Mouse (Mus musculus) adrenal gland, adult (tissue): ENCODE measurements around the gene Pigx.

Experiments
- DNase-seq, 2 experiments: peaks; one replicate each; pipeline ENCODE4 v3.0.0; 2022 to 2023; ENCODE audit warnings: low spot score in 1 of 2; ENCODE audit not compliant: inconsistent age in 2 of 2

The Pigx gene

GRCm38 (mm10) chr16:32063900-32064299, 35.6 kb downstream of the Pigx start:
- no peak for DNase-seq

DNA sequence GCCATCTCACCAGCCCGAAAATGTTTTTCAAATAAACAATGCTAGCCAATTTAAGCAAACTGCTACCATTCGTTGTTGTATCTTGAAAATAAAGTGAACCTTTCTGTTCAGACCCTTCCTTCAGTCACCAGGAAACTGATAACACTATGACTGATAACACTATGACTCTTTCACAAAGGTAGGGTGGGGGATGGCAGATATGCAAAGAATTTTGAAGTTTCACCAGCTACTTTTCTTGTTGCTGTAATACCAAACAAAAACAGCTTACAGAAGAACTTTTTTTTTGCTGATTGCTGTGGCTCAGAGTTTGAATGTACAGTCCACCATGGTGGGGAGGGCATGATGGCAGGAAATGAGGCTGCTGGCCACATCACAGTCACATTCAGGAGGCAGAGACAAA, 37.3 kb downstream of the Pigx start:
- no peak for DNase-seq

GRCm38 (mm10) chr16:32059840-32060523, 39.6 kb downstream of the Pigx start:
- no peak for DNase-seq

GRCm38 (mm10) chr16:32058817-32059216, 40.7 kb downstream of the Pigx start:
- DNase-seq: peak; percentile 51 to 74

DNA sequence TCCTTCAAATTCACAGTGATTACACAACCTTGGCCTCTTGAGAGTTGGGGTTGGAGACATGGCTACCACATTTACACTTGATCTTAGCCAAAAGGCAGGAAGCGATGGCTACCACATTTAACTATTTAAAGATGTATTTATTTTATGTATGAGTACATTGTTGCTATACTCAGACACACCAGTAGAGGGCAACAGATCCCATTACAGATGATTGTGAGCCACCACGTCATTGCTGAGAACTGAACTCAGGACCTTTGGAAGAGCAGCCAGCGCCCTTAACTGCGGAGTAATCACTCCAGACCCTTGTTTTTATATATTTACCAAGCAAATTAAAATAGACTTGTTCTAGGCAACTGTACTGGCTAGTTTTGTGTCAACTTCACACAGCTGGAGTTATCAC, 57.2 kb downstream of the Pigx start:
- DNase-seq: peak in 1 of 2 experiments; percentile 48
